In the genomic region with DNA sequence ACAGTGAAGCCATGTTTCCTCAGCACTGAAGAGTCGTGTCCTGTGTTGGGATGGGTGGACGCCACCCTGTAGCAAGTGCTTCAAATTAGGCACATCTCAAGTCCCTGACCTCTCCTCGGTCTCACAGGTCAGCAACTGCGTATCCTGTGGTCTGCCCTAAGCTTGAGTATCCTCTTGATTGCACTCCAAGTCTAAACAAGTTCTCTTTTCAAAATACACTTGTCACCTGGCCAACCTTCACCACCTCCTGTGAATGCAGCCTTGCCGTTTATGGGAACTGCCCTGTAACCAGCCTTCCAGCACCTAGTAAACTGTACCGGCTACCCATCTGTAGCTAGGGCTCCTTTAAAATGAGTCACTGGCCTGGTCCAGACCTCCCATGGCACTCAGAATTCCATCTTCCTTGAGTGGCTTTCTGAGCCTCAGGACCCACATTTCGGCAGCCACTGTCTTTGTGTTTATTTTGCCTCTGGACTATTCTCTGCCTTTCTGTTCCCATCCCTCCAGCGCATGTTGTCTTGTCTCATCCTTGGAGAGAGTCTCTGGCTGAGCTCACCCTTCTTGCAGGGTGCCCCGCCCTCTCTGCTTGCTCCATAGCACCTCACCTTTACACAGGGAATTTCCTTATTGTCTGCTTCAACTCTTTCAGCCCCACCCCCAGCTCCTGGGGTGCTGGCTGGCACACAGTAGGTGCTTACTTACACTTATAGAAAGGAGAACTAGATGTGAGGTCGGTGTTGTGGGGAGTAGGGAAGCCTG, we compare ENCODE assay signal across 21 mouse cellular contexts.
DNase-seq lines count a peak whose midpoint lies in the region; ATAC-seq and TF ChIP-seq lines count a peak whose summit lies in the region.
"Had no signal": no experiment of that assay in that cellular context is flagged by ENCODE, and none has a peak within 500 bp of the region (broad histone marks: within the 10 kb centered on the region; RNA-seq: fewer than 3 reads in every experiment).

No protein-coding gene starts in this region.

- TF ChIP-seq RAD21 in MEL (IDR thresholded peaks at IDR 0.05; ENCODE audit: low read depth, low read length) = no peak

- TF ChIP-seq EP300 in MEL (IDR thresholded peaks at IDR 0.05; ENCODE audit: low read depth in 1 of 2, low read length in 2 of 2) = no peak

- H3K36me3 ChIP-seq in MEL (ENCODE audit: control insufficient read depth in 1 of 2, insufficient read depth in 2 of 2, low read length in 2 of 2) = peaks cover 0 to 21% of the 10 kb centered on the region in 2 experiments; a peak in 2 of 4 replicates
- H3K36me3 ChIP-seq in intestine, embryonic 15.5 days = no peaks in the 10 kb centered on the region
- H3K36me3 ChIP-seq: embryonic facial prominence, embryonic 15.5 days; forebrain, embryonic 10.5 days; hindbrain, embryonic 10.5 days; limb, embryonic 10.5 days; liver, embryonic 12.5 days; neural tube, embryonic 15.5 days had no signal

- peak; percentile 73 for ATAC-seq in intestine, embryonic 15.5 days
- peak; percentile 27; the same call in 1 of the 2 replicates for ATAC-seq in megakaryocyte, adult 5-6 weeks (ENCODE audit: poor library complexity, severe bottlenecking)
- no peak for ATAC-seq in megakaryocyte-erythroid progenitor cell, adult 5-6 weeks (replicated peaks; ENCODE audit: low FRiP score, low TSS enrichment, poor library complexity, severe bottlenecking)
- ATAC-seq: liver, embryonic 12.5 days; midbrain, embryonic 16.5 days had no signal

- H3K4me2 ChIP-seq in intestine, embryonic 15.5 days (replicated peaks) = no peak overlapping the region
- H3K4me2 ChIP-seq: embryonic facial prominence, embryonic 15.5 days; liver, embryonic 12.5 days; neural tube, embryonic 15.5 days had no signal

- intact Hi-C loops in heart, postnatal 36 days (cut with DNase I) = no loop called here

- H3K79me2 ChIP-seq in MEL (ENCODE audit: control insufficient read depth, insufficient read depth, low read length, poor library complexity) = no peaks in the 10 kb centered on the region; the same call in 1 of the 2 replicates

- no peak for TF ChIP-seq POLR2A in lung, adult 2 months (IDR thresholded peaks at IDR 0.05; ENCODE audit: borderline replicate concordance, extremely low read depth, low read depth, low read length)
- TF ChIP-seq POLR2A in MEL (IDR thresholded peaks at IDR 0.05; ENCODE audit: control insufficient read depth in 1 of 2, insufficient read depth in 1 of 2, low read depth in 1 of 2, low read length in 2 of 2, poor library complexity in 1 of 2) = no peak

- no peak overlapping the region for H3K27ac ChIP-seq in MEL (ENCODE audit: control insufficient read depth, low read depth, low read length)
- H3K27ac ChIP-seq in intestine, embryonic 15.5 days = no peak overlapping the region
- H3K27ac ChIP-seq: embryonic facial prominence, embryonic 15.5 days; forebrain, embryonic 10.5 days; hindbrain, embryonic 10.5 days; limb, embryonic 10.5 days; liver, embryonic 12.5 days; macrophage; neural tube, embryonic 15.5 days had no signal

- TF ChIP-seq CTCF in lung, adult 2 months (IDR thresholded peaks at IDR 0.05; ENCODE audit: insufficient read depth, low read length) = no peak
- no peak for TF ChIP-seq CTCF in MEL (IDR thresholded peaks at IDR 0.05 in 2 of 3, conservative IDR thresholded peaks at IDR 0.05 in 1 of 3; ENCODE audit: control insufficient read depth in 1 of 3, insufficient read depth in 1 of 3, low read depth in 2 of 3, low read length in 3 of 3, poor library complexity in 1 of 3, severe bottlenecking in 1 of 3)

- H3K9me3 ChIP-seq in MEL (replicated peaks; ENCODE audit: insufficient read depth, low read length) = no peaks in the 10 kb centered on the region
- H3K9me3 ChIP-seq in intestine, embryonic 15.5 days = no peaks in the 10 kb centered on the region
- H3K9me3 ChIP-seq: embryonic facial prominence, embryonic 15.5 days; forebrain, embryonic 10.5 days; hindbrain, embryonic 10.5 days; limb, embryonic 10.5 days; liver, embryonic 12.5 days; neural tube, embryonic 15.5 days had no signal

- H3K27me3 ChIP-seq in MEL (ENCODE audit: control insufficient read depth in 1 of 2, insufficient read depth in 2 of 2, low read length in 2 of 2) = no peaks in the 10 kb centered on the region
- no peaks in the 10 kb centered on the region for H3K27me3 ChIP-seq in intestine, embryonic 15.5 days (replicated peaks)
- H3K27me3 ChIP-seq: embryonic facial prominence, embryonic 15.5 days; liver, embryonic 12.5 days had no signal

- peak; percentile 50 for DNase-seq in lung, adult 2 months
- DNase-seq in lung, postnatal 4 days = no peak
- DNase-seq in MEL (ENCODE audit: low read depth, low spot score) = no peak
- DNase-seq in heart, postnatal 36 days = no peak
- DNase-seq: cerebellum, adult 18-20 months; cerebellum, postnatal 25 days; gastrocnemius, postnatal 36 days; kidney, adult 9 months; kidney, postnatal 25 days; right cerebral cortex, postnatal 14 days had no signal

- no peak overlapping the region for H3K4me3 ChIP-seq in lung, adult 2 months (replicated peaks; ENCODE audit: extremely low read depth, low read depth, low read length)
- no peak overlapping the region for H3K4me3 ChIP-seq in MEL (ENCODE audit: control insufficient read depth in 1 of 2, insufficient read depth in 1 of 2, low read depth in 2 of 2, low read length in 2 of 2)
- no peak overlapping the region for H3K4me3 ChIP-seq in intestine, embryonic 15.5 days (replicated peaks)
- H3K4me3 ChIP-seq: embryonic facial prominence, embryonic 15.5 days; forebrain, embryonic 10.5 days; hindbrain, embryonic 10.5 days; limb, embryonic 10.5 days; liver, embryonic 12.5 days; neural tube, embryonic 15.5 days had no signal

- H3K4me1 ChIP-seq in lung, adult 2 months (ENCODE audit: control insufficient read depth, insufficient read depth, low read length) = peaks cover 8% of the 10 kb centered on the region; the same call in 1 of the 2 replicates
- peaks cover 6 to 9% of the 10 kb centered on the region in 2 experiments for H3K4me1 ChIP-seq in MEL (ENCODE audit: control insufficient read depth in 1 of 2, insufficient read depth in 2 of 2, low read length in 2 of 2)
- H3K4me1 ChIP-seq in intestine, embryonic 15.5 days (replicated peaks) = peaks cover 7% of the 10 kb centered on the region; the same call in 1 of the 2 replicates

- WGBS in lung, adult 2 months = 64% methylated on average over 10 of the region's 10 CpGs
- 62% methylated on average over 10 of the region's 10 CpGs for WGBS in intestine, embryonic 15.5 days

- H3K9ac ChIP-seq in MEL (ENCODE audit: control insufficient read depth, low read depth, low read length, poor library complexity, severe bottlenecking) = no peak overlapping the region
- H3K9ac ChIP-seq in intestine, embryonic 15.5 days = no peak overlapping the region
- H3K9ac ChIP-seq: embryonic facial prominence, embryonic 15.5 days; liver, embryonic 12.5 days; neural tube, embryonic 15.5 days had no signal

TF ChIP-seq in MEL, 35 proteins besides CTCF, POLR2A, EP300 and RAD21:
- TF ChIP-seq ZNF384 (IDR thresholded peaks at IDR 0.05; ENCODE audit: low read depth, low read length) (no peak), GATA1 (IDR thresholded peaks at IDR 0.05; ENCODE audit: low read depth, low read length) (no peak), UBTF (IDR thresholded peaks at IDR 0.05; ENCODE audit: borderline replicate concordance, insufficient read depth, low read depth, low read length) (no peak), ZKSCAN1 (IDR thresholded peaks at IDR 0.05; ENCODE audit: low read depth, low read length) (peak; percentile 94), ZC3H11A (IDR thresholded peaks at IDR 0.05; ENCODE audit: low read depth, low read length) (no peak), CHD2 (IDR thresholded peaks at IDR 0.05; ENCODE audit: low read length) (no peak)
